Mouse (Mus musculus) lung, adult 2 months (tissue): ENCODE data around the gene Babam2. TPM values are rescaled to one million over a fixed set of nuclear protein-coding genes. Genes with fewer than 3 reads are reported as not detected.

ENCODE experiments used
- DNase-seq: peaks from one replicate; pipeline ENCODE4 v3.0.0; 2022
- H3K4me1 ChIP-seq: fragments of 200-500 bp; 2 replicates; pipeline ENCODE4 v1.6.1; 2011; ENCODE audit warnings: low read length; ENCODE audit not compliant: control insufficient read depth, insufficient read depth
- H3K4me3 ChIP-seq: fragments of 200-500 bp; replicated peaks from 2 replicates; pipeline ENCODE3; 2011; ENCODE audit warnings: low read depth, mild to moderate bottlenecking, control low read depth, low read length; ENCODE audit errors: extremely low read depth
- CTCF ChIP-seq: fragments of 200-500 bp; IDR thresholded peaks from 2 replicates; pipeline ENCODE4 v1.5.1; 2011; ENCODE audit warnings: mild to moderate bottlenecking, low read length, control low read depth; ENCODE audit not compliant: insufficient read depth
- POLR2A ChIP-seq: fragments of 200-500 bp; IDR thresholded peaks from 2 replicates; pipeline ENCODE4 v1.6.1; 2011; ENCODE audit warnings: low read depth, mild to moderate bottlenecking, control low read depth, low read length, borderline replicate concordance; ENCODE audit errors: extremely low read depth
- WGBS: fragments of 180-500 bp; shearing (Covaris S2); methylation state at CpG from one replicate; pipeline ENCODE4 v1.1.7; 2018; 5-methylcytosine and 5-hydroxymethylcytosine counted together
- polyA plus RNA-seq: library from polyadenylated mRNA; depleted of rRNA; stranded (reverse); fragments of >200 nt; gene quantifications from 2 replicates; pipeline ENCODE4 v1.2.3, GENCODE M21; 2012

Gene Babam2
- polyA plus RNA-seq, 1 experiment: 23.6 TPM

GRCm38 (mm10) chr5:32033621-32034020 lies 336.1 kb downstream of the Babam2 start:
- no peak overlapping the region for H3K4me3 ChIP-seq
- no peak for DNase-seq
- peaks cover 10% of the 10 kb centered on the region for H3K4me1 ChIP-seq
- TF ChIP-seq POLR2A (no peak), CTCF (no peak)

- TF ChIP-seq POLR2A (no peak), CTCF (no peak)
- 64% methylated on average over 8 of the region's 8 CpGs for WGBS
- DNase-seq: peak; percentile 23
Measured at GRCm38 (mm10) chr5:32034475-32035054, 337.1 kb downstream of the Babam2 start.

GRCm38 (mm10) chr5:32035721-32036320 lies 338.3 kb downstream of the Babam2 start:
- Histone ChIP-seq H3K4me3 (no peak overlapping the region), H3K4me1 (peaks cover 10% of the 10 kb centered on the region)
- TF ChIP-seq POLR2A (no peak), CTCF (no peak)
- 54% methylated on average over 7 of the region's 7 CpGs for WGBS
- no peak for DNase-seq

More at GRCm38 (mm10) chr5:32034475-32035054, 337.1 kb downstream of the Babam2 start:
- Histone ChIP-seq H3K4me3 (no peak overlapping the region), H3K4me1 (peaks cover 10% of the 10 kb centered on the region)

- TF ChIP-seq POLR2A (no peak), CTCF (no peak)
- H3K4me3 ChIP-seq: no peak overlapping the region
- DNase-seq: no peak
- peaks cover 10% of the 10 kb centered on the region for H3K4me1 ChIP-seq
- 43% methylated on average over 2 of the region's 2 CpGs for WGBS
Measured at GRCm38 (mm10) chr5:32036896-32037295, 339.4 kb downstream of the Babam2 start.

- Histone ChIP-seq H3K4me3 (no peak overlapping the region), H3K4me1 (peaks cover 10% of the 10 kb centered on the region)
- no peak for DNase-seq
- WGBS: 95% methylated on average over 4 of the region's 4 CpGs
- TF ChIP-seq POLR2A: no peak
- TF ChIP-seq CTCF: no peak
Measured at GRCm38 (mm10) chr5:32037546-32037945, 340.1 kb downstream of the Babam2 start.

GRCm38 (mm10) chr5:32038994-32039393 lies 341.5 kb downstream of the Babam2 start:
- TF ChIP-seq CTCF: no peak
- TF ChIP-seq POLR2A: no peak
- Histone ChIP-seq H3K4me1 (peaks cover 6% of the 10 kb centered on the region), H3K4me3 (no peak overlapping the region)
- no peak for DNase-seq

GRCm38 (mm10) chr5:32039511-32039910 lies 342.0 kb downstream of the Babam2 start:
- no peak for DNase-seq
- H3K4me3 ChIP-seq: no peak overlapping the region
- H3K4me1 ChIP-seq: peaks cover 6% of the 10 kb centered on the region
- WGBS: 73% methylated on average over 3 of the region's 3 CpGs
- TF ChIP-seq POLR2A: no peak
- no peak for TF ChIP-seq CTCF

GRCm38 (mm10) chr5:32043153-32043552 lies 345.7 kb downstream of the Babam2 start:
- no peak overlapping the region for H3K4me3 ChIP-seq
- 80% methylated on average over 7 of the region's 7 CpGs for WGBS
- no peak for DNase-seq
- TF ChIP-seq CTCF (no peak), POLR2A (no peak)
- H3K4me1 ChIP-seq: no peaks in the 10 kb centered on the region

- no peak overlapping the region for H3K4me3 ChIP-seq
- DNase-seq: no peak
- TF ChIP-seq POLR2A (no peak), CTCF (no peak)
- H3K4me1 ChIP-seq: no peaks in the 10 kb centered on the region
Measured at GRCm38 (mm10) chr5:32043996-32044395, 346.5 kb downstream of the Babam2 start.

GRCm38 (mm10) chr5:32051899-32052298 lies 354.4 kb downstream of the Babam2 start:
- DNase-seq: no peak
- WGBS: 73% methylated on average over 1 of the region's 1 CpGs
- no peak overlapping the region for H3K4me3 ChIP-seq
- TF ChIP-seq CTCF: no peak
- no peak for TF ChIP-seq POLR2A
- no peaks in the 10 kb centered on the region for H3K4me1 ChIP-seq
